8 mouse cellular contexts compared by ENCODE assay signal in genomic region chrX:169319945-169320667, GRCm38 (mm10). TPM values are rescaled to one million over a fixed set of nuclear protein-coding genes. Genes with fewer than 3 reads are reported as not detected.
DNase-seq lines count a peak whose midpoint lies in the region; ATAC-seq lines count a peak whose summit lies in the region.

Hccs (minus strand) TSS chrX:169320372.

- no peaks in the 10 kb centered on the region for H3K36me3 ChIP-seq in lung, embryonic 16.5 days (ENCODE audit: control insufficient read depth, insufficient read depth, low read length)

- H3K4me2 ChIP-seq in lung, embryonic 16.5 days (ENCODE audit: low read depth, low read length) = peak within 1 kb of the TSS; percentile 48

- peaks cover 6% of the 10 kb centered on the region for H3K9me3 ChIP-seq in lung, embryonic 16.5 days (ENCODE audit: control insufficient read depth, low read length)

- peak; percentile 99 for ATAC-seq in hematopoietic stem cell, adult 5-6 weeks (replicated peaks in 1 of 2; ENCODE audit: insufficient read depth in 1 of 2, low FRiP score in 2 of 2, low TSS enrichment in 1 of 2, low read depth in 1 of 2, poor library complexity in 2 of 2, severe bottlenecking in 2 of 2)
- ATAC-seq in lung, embryonic 16.5 days (ENCODE audit: low read depth) = peak; percentile 100

- peaks cover 3% of the 10 kb centered on the region; the same call in 1 of the 2 replicates for H3K4me1 ChIP-seq in lung, embryonic 16.5 days (replicated peaks; ENCODE audit: control insufficient read depth, insufficient read depth, low read length)

- WGBS in lung, embryonic 16.5 days = 17% methylated on average over 64 of the region's 97 CpGs

- H3K27me3 ChIP-seq in lung, embryonic 16.5 days (ENCODE audit: control insufficient read depth, insufficient read depth, low read depth, low read length) = no peaks in the 10 kb centered on the region

- H3K9ac ChIP-seq in lung, embryonic 16.5 days (ENCODE audit: low read length) = peak within 1 kb of the TSS; percentile 77

- H3K27ac ChIP-seq in lung, embryonic 16.5 days (ENCODE audit: low read length) = peak within 1 kb of the TSS; percentile 81

- peak within 1 kb of the TSS; percentile 68 for H3K4me3 ChIP-seq in lung, embryonic 16.5 days (ENCODE audit: low read length)

- DNase-seq in MEL-GATA-1-ER (ENCODE audit: extremely low read depth, low read depth) = peak; percentile 84
- DNase-seq in cerebellum, adult 8-10 months = peak; percentile 81
- DNase-seq in forelimb bud, embryonic 11.5 days (ENCODE audit: low read depth, low spot score) = peak; percentile 86
- DNase-seq in layer of hippocampus, adult 9-10 months (ENCODE audit: low spot score) = peak; percentile 27
- DNase-seq in ovary, postnatal 10 days (ENCODE audit: low spot score) = peak; percentile 39
- peak; percentile 78 to 85 for DNase-seq in thymus, postnatal 10 days (ENCODE audit: low spot score in 2 of 2)

RNA-seq across cellular contexts. Expression of gene Hccs, which starts in this region (rescaled TPM):
- total RNA-seq in hematopoietic stem cell, adult 5-6 weeks (2017) = 31.9 and 34.8 TPM in 2 replicates
- 22.9 and 26.5 TPM in 2 replicates for polyA plus RNA-seq in lung, embryonic 16.5 days (2015; fragmentation: Nextera tagmentation; extraction: Ambion mirVana)

Comparison
In these comparisons a context has a peak if more than half of its experiments do, and no peak if none do; other contexts are left out.
1. Peak in every context shown above with its lines: DNase-seq, ATAC-seq, H3K4me3 ChIP-seq and H3K27ac ChIP-seq.
2. DNase-seq: peak in every context shown above with its lines; median percentile 86 in forelimb bud, embryonic 11.5 days; 84 in MEL-GATA-1-ER; 82 in thymus, postnatal 10 days; 81 in cerebellum, adult 8-10 months; 39 in ovary, postnatal 10 days; 27 in layer of hippocampus, adult 9-10 months.